Mouse (Mus musculus): Measurements from ENCODE around the gene 0610009B22Rik. TPM values are rescaled to one million over a fixed set of nuclear protein-coding genes. Genes with fewer than 3 reads are reported as not detected.
"Not testable (repeated sequence)": the region's sequence is repeated elsewhere in the genome, so short reads cannot be mapped to it uniquely, and the experiment has no call there.

Gene 0610009B22Rik
- 103 and 105 TPM in 2 replicates for polyA plus RNA-seq (2016; fragmentation: Nextera tagmentation; extraction: Ambion mirVana)

DNA sequence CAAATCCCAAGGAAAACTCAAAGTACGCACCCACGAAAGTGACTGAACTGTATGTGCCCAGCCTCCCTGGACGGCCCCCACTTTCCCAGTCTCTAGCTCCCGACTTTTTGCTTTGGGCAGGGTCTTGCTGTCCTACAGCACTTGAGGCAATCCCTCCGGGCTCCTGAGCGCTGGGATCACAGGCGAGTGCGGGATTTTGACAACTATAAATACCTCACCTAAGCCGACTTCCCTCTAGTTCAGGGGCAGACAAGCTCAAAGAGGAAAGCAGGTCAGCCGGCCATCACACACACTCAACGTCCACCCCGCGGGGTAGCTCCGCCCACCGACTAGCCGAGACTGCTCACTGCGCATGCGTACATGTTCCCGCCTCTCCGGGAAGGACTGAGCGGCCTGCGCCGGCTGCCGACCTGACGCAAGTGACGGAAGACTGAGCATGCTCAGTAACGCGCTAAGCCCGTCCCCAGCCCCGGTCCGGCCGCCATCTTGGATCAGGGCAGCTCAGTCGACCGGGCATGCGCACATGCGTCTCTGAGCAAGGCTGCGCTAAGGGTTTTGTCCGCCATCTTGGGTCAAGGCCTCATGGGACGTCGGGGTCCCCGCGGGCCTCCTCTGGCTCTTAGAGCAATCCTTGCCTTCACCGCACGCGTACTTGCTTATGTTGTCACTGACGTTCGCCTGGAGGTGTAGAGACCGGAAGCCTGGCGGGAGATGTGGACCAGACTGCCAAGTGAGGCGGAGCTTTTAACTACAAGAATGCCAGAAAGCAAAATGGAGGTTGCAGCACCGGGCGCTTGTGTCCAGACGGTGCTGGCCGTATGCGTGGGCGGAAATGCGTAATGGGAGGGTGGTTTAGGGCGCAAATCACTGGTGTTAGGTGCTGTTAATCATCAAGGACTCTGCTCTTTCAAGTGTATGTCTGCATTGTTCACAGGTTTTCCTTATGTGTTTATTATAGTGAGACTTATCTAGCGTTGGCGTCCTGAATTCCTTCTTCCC is at the start of gene 0610009B22Rik:
Gene 0610009B22Rik (minus strand): TSS at position 545 of the 999 bp plus-strand sequence.
- Histone ChIP-seq H3K4me3 (peak within 1 kb of the TSS; percentile 76), H3K27me3 (no peaks in the 10 kb centered on the region), H3K4me2 (replicated peaks) (peak within 1 kb of the TSS; percentile 77), H3K9ac (replicated peaks) (peak within 1 kb of the TSS; percentile 89), H3K27ac (replicated peaks) (peak within 1 kb of the TSS; percentile 99), H3K36me3 (peaks cover 5% of the 10 kb centered on the region), H3K4me1 (peaks cover 8% of the 10 kb centered on the region), H3K9me3 (no peaks in the 10 kb centered on the region)
- under 1% methylated on average over 60 of the region's 60 CpGs for WGBS
- peak; percentile 99 for ATAC-seq (ENCODE audit: low FRiP score, low read depth)

DNA sequence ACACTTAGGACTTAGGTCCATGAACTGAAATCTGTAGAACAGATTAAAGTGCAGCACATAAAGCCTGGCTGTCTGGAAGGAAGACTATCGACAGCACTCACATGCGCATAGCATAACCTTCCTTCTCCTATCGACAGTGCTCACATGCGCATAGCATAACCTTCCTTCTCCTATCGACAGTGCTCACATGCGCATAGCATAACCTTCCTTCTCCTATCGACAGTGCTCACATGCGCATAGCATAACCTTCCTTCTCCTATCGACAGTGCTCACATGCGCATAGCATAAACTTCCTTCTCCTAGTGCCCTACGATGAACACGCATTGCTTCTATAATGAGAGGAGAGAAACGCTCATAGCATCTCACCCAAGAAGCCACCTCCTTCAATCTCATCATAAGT is 45.5 kb upstream of the 0610009B22Rik start:
- H3K4me2 ChIP-seq (replicated peaks); H3K4me1 ChIP-seq; H3K27me3 ChIP-seq; H3K4me3 ChIP-seq; H3K27ac ChIP-seq (replicated peaks); H3K9ac ChIP-seq (replicated peaks); ATAC-seq (ENCODE audit: low FRiP score, low read depth); H3K9me3 ChIP-seq: not testable (repeated sequence)
- 98% methylated on average over 13 of the region's 13 CpGs for WGBS
- H3K36me3 ChIP-seq = peaks cover 47% of the 10 kb centered on the region

DNA sequence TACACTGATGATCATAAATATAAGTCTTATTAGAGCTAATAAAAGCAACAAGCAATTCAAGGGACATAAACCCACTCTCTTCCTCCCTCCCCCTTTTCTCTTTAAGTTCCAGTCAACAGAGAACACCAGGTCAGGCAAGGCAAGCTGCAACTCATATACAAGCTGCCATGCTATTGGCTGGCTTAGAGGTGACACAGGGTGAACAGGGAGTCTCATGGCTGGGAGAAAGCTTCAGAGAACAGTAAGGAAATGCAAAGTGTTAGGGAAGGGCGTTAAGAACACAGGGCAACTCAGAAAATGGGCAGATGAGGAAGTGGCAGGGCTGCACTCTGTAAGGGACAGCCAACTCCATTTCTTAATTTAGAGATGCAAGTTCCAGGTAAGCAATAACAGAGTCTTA is 44.2 kb upstream of the 0610009B22Rik start:
- H3K27me3 ChIP-seq = no peaks in the 10 kb centered on the region
- peaks cover 49% of the 10 kb centered on the region for H3K36me3 ChIP-seq
- H3K27ac ChIP-seq (replicated peaks) = no peak overlapping the region
- no peaks in the 10 kb centered on the region for H3K9me3 ChIP-seq
- no peak for ATAC-seq (ENCODE audit: low FRiP score, low read depth)
- WGBS = 89% methylated on average over 1 of the region's 1 CpGs
- no peak overlapping the region for H3K4me2 ChIP-seq (replicated peaks)
- no peaks in the 10 kb centered on the region for H3K4me1 ChIP-seq
- no peak overlapping the region for H3K9ac ChIP-seq (replicated peaks)
- H3K4me3 ChIP-seq = no peak overlapping the region

DNA sequence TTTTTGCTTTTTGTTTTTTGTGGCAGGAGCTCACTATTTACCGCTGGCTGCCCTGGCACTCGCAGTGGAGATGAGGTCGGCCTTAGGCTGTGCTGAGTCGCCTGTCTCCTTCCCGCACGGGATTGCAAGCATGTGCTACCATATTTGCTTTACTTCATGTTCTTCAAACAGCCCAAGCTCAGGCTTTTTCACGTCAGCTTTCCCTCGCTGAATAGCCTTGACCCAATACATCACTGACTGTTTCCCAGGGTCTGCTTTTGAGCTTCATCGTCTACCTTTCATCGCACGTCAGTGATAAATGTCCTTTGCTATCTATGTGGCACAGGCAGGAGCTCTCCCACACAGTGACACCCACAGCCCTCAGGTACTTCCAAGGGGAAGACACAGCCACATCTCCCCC is 32.4 kb upstream of the 0610009B22Rik start:
- no peak for ATAC-seq (ENCODE audit: low FRiP score, low read depth)
- 96% methylated on average over 11 of the region's 11 CpGs for WGBS
- peaks cover 64% of the 10 kb centered on the region for H3K36me3 ChIP-seq

DNA sequence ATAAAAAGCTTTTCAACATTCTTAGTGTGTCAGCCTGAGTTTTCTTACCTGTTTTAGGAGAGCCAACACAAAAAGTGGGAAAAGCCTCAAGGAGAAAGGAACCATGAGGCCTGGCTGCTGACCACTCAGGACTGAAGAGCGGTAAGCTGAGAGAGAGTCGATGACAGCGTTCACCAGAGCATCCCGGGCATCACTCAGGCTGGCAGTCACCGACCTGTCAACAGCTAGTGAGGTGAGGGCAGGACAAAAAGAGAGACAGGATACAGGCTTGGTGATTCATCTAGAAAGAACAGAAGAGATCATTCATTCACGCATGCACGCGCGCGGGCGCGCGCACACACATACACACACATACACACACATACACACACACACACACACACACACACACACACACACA is 18.4 kb upstream of the 0610009B22Rik start:
- Histone ChIP-seq H3K36me3 (peaks cover 71% of the 10 kb centered on the region), H3K9ac (replicated peaks) (no peak overlapping the region), H3K27me3 (no peaks in the 10 kb centered on the region), H3K4me3 (no peak overlapping the region), H3K27ac (replicated peaks) (no peak overlapping the region), H3K4me1 (no peaks in the 10 kb centered on the region), H3K9me3 (no peaks in the 10 kb centered on the region), H3K4me2 (replicated peaks) (no peak overlapping the region)
- no peak for ATAC-seq (ENCODE audit: low FRiP score, low read depth)
- WGBS = 92% methylated on average over 13 of the region's 13 CpGs

More for the DNA sequence above, 32.4 kb upstream of the 0610009B22Rik start:
- Histone ChIP-seq H3K27me3 (no peaks in the 10 kb centered on the region), H3K9ac (replicated peaks) (no peak overlapping the region), H3K27ac (replicated peaks) (no peak overlapping the region), H3K4me1 (no peaks in the 10 kb centered on the region), H3K4me3 (no peak overlapping the region), H3K9me3 (no peaks in the 10 kb centered on the region), H3K4me2 (replicated peaks) (no peak overlapping the region)

DNA sequence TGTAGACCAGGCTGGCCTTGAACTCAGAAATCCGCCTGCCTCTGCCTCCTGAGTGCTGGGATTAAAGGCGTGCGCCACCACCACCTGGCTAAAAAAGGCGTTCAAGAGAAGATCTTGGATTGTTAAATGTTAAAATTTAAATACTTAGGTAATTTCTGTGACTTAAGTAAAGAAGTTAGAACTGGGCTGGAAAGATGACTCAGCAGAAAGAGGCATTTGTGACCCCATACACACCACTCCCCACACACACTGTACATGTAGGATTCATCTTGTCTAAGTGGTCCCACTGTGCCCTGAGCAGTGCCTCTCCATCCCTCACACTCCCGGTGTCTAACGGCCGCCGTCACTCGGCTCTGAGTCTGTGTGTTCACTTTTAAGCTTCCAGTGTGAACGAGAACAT is 17.8 kb upstream of the 0610009B22Rik start:
- WGBS = 96% methylated on average over 10 of the region's 10 CpGs
- ATAC-seq (ENCODE audit: low FRiP score, low read depth) = no peak

DNA sequence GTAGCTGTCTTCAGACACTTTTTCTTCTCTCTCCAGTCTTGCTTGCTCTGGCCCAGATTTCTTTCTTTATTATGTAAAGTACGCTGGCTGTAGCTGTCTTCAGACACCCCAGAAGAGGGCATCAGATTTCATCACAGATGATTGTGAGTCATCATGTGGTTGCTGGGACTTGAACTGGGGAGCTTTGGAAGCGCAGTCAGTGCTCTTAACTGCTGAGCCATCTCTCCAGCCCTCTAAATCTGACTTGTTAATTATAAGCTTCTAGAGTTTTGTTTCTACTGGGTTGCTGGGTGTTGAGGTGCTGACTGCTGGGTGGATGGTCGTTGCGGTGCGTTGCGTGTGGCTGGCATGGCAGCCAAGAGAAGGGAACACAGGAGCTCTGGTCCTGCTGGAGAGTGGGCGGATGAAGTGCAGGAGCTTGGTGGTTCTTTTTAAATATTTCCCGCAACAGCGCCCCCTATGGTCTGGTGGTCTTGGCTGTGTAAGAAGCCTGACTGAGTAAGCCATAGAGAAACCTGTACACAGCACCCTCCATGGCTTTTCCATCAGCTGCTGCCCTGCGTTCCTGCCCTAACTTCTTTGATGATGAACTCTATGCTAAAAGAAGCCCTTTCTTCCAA is 14.8 kb upstream of the 0610009B22Rik start:
- no peaks in the 10 kb centered on the region for H3K4me1 ChIP-seq
- H3K4me2 ChIP-seq (replicated peaks) = no peak overlapping the region
- no peak overlapping the region for H3K9ac ChIP-seq (replicated peaks)
- 66% methylated on average over 10 of the region's 10 CpGs for WGBS
- H3K27me3 ChIP-seq = no peaks in the 10 kb centered on the region
- ATAC-seq (ENCODE audit: low FRiP score, low read depth) = no peak
- peaks cover 77% of the 10 kb centered on the region for H3K36me3 ChIP-seq
- no peaks in the 10 kb centered on the region for H3K9me3 ChIP-seq
- H3K27ac ChIP-seq (replicated peaks) = no peak overlapping the region
- no peak overlapping the region for H3K4me3 ChIP-seq

More for the DNA sequence above, 17.8 kb upstream of the 0610009B22Rik start:
- H3K9me3 ChIP-seq = no peaks in the 10 kb centered on the region
- peaks cover 72% of the 10 kb centered on the region for H3K36me3 ChIP-seq
- H3K27ac ChIP-seq (replicated peaks) = no peak overlapping the region
- no peaks in the 10 kb centered on the region for H3K4me1 ChIP-seq
- H3K4me2 ChIP-seq (replicated peaks) = no peak overlapping the region
- H3K4me3 ChIP-seq = no peak overlapping the region
- no peaks in the 10 kb centered on the region for H3K27me3 ChIP-seq
- no peak overlapping the region for H3K9ac ChIP-seq (replicated peaks)

DNA sequence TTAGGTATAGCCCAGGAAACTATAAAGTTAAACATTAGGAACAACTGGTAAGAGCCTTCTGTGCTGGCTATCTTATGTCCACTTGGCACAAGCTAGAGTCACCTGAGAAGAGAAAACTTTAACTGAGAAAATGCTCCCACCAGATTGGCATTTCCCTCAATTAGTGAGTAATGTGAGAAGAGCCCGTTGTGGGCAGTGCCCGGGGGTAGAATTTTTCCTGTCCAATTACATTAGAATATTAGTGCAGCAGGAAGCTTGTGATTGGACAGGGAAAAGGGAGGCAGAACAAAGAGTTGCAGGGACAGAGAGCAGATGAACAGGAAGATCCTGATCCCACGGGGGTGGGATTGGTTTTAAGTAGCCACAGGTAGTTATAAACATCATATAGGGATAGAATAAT is 14.2 kb upstream of the 0610009B22Rik start:
- peaks cover 78% of the 10 kb centered on the region for H3K36me3 ChIP-seq
- WGBS = 86% methylated on average over 3 of the region's 3 CpGs
- no peak overlapping the region for H3K27ac ChIP-seq (replicated peaks)
- no peak overlapping the region for H3K4me3 ChIP-seq
- no peaks in the 10 kb centered on the region for H3K9me3 ChIP-seq
- no peaks in the 10 kb centered on the region for H3K4me1 ChIP-seq
- H3K27me3 ChIP-seq = no peaks in the 10 kb centered on the region
- ATAC-seq (ENCODE audit: low FRiP score, low read depth) = no peak
- H3K4me2 ChIP-seq (replicated peaks) = no peak overlapping the region
- no peak overlapping the region for H3K9ac ChIP-seq (replicated peaks)

DNA sequence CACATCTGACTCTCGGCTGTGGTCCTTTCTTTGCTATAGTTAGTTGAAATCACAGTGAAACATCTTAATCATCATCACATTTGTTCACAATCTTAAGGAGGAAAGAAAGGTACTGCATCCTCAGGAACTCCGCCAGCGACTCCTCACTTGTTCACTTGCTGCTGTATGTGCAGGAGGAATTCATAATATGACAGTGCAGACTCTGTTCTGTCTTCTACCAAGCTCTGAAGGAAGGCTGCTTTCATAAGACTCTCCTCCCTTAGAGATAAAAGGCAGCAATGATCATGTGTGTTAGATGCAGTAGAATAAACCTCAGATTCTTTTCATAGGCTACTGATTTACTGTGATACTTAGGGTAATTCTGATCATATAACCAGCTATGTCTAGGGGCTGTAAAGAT is 6.3 kb upstream of the 0610009B22Rik start:
- ATAC-seq (ENCODE audit: low FRiP score, low read depth) = no peak
- H3K4me2 ChIP-seq (replicated peaks) = no peak overlapping the region
- H3K9me3 ChIP-seq = no peaks in the 10 kb centered on the region
- no peaks in the 10 kb centered on the region for H3K27me3 ChIP-seq
- no peaks in the 10 kb centered on the region for H3K4me1 ChIP-seq
- no peak overlapping the region for H3K4me3 ChIP-seq
- H3K36me3 ChIP-seq = peaks cover 39% of the 10 kb centered on the region
- H3K27ac ChIP-seq (replicated peaks) = no peak overlapping the region
- 95% methylated on average over 3 of the region's 3 CpGs for WGBS
- H3K9ac ChIP-seq (replicated peaks) = no peak overlapping the region

DNA sequence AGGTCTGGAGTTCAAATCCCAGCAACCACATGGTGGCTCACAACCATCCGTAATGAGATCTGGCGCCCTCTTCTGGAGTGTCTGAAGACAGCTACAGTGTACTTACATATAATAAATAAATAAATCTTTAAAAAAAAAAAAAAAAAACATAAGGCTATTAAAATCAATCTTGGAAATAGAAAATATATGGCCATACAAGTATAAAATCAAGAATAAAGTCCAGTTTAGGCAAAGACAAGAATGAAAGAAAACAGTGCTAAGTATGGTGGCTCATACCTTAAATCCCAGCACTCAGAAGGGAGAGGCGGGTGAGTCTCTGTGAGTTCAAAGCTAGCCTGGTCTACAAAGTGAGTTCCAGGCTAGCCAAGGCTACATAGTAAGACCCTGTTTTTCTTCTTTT is 1.9 kb upstream of the 0610009B22Rik start:
- H3K36me3 ChIP-seq; H3K27ac ChIP-seq (replicated peaks); H3K4me3 ChIP-seq; H3K4me2 ChIP-seq (replicated peaks); H3K4me1 ChIP-seq; ATAC-seq (ENCODE audit: low FRiP score, low read depth); H3K9ac ChIP-seq (replicated peaks); H3K27me3 ChIP-seq; H3K9me3 ChIP-seq: not testable (repeated sequence)
- 76% methylated on average over 3 of the region's 3 CpGs for WGBS

DNA sequence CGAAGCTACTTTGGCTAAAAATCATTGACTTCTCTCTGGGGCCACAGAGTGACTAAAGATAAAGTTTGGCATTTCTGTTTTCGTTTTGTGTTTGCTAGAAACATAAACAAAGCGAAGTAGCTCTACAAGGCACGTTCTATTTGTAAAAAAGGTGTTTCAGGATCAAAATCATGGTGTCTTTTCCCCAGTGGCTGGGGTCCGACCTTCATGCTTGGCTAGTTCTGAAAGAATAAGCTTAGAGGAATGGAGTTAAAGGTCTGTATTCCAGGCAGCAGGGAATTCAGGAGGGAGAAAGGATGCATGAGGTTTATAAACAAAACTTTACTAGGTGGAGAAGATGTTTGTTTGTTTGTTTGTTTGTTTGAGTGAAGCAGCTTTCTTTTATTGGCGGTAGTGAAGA is 669 bp upstream of the 0610009B22Rik start:
- H3K4me2 ChIP-seq (replicated peaks) = peak overlapping the region; percentile 77
- H3K27ac ChIP-seq (replicated peaks) = peak overlapping the region; percentile 99
- peak overlapping the region; percentile 76 for H3K4me3 ChIP-seq
- H3K36me3 ChIP-seq = peaks cover 5% of the 10 kb centered on the region
- 18% methylated on average over 6 of the region's 6 CpGs for WGBS
- peaks cover 8% of the 10 kb centered on the region for H3K4me1 ChIP-seq
- no peak for ATAC-seq (ENCODE audit: low FRiP score, low read depth)
- no peaks in the 10 kb centered on the region for H3K9me3 ChIP-seq
- no peaks in the 10 kb centered on the region for H3K27me3 ChIP-seq
- H3K9ac ChIP-seq (replicated peaks) = peak overlapping the region; percentile 59

DNA sequence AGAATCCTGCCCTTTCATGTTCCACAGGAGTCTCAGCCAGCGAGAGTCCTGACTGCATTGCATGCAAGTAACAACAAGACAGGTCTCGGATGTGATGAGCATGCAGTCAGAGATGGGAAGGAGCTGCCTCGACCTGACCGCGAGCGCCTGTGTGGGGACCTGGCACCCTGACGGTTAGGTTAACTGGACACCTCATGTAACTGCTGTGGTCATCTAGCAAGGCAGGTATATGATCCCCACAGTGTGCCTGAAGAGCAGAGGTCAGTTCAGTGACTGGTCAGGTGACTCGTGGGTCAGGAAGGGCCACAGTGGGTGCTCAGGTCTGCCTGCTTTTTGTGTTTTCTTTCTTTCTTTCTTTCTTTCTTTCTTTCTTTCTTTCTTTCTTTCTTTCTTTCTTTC is 6.7 kb downstream of the 0610009B22Rik start:
- Histone ChIP-seq H3K27me3 (no peaks in the 10 kb centered on the region), H3K9ac (replicated peaks) (no peak overlapping the region), H3K9me3 (no peaks in the 10 kb centered on the region), H3K4me1 (no peaks in the 10 kb centered on the region), H3K4me3 (no peak overlapping the region), H3K36me3 (peaks cover 5% of the 10 kb centered on the region), H3K4me2 (replicated peaks) (no peak overlapping the region), H3K27ac (replicated peaks) (no peak overlapping the region)
- ATAC-seq (ENCODE audit: low FRiP score, low read depth) = no peak
- 46% methylated on average over 8 of the region's 8 CpGs for WGBS

Measured in midbrain, embryonic 12.5 days (tissue).